Mouse (Mus musculus): ENCODE results near the gene Rinl.
A peak's percentile ranks its signal among the peaks of the same experiment; 100 is the strongest.

Gene Rinl

GRCm38 (mm10) chr7:28810107-28811066 is 21.6 kb downstream of the Rinl start:
- no peaks in the 10 kb centered on the region for H3K27me3 ChIP-seq (ENCODE audit: control insufficient read depth, insufficient read depth, low read length, poor library complexity, severe bottlenecking)
- peaks cover 16% of the 10 kb centered on the region for H3K36me3 ChIP-seq (ENCODE audit: control insufficient read depth, insufficient read depth, low read length, poor library complexity, severe bottlenecking)
- DNase-seq (ENCODE audit: low read depth, low spot score): peak; percentile 98

DNA sequence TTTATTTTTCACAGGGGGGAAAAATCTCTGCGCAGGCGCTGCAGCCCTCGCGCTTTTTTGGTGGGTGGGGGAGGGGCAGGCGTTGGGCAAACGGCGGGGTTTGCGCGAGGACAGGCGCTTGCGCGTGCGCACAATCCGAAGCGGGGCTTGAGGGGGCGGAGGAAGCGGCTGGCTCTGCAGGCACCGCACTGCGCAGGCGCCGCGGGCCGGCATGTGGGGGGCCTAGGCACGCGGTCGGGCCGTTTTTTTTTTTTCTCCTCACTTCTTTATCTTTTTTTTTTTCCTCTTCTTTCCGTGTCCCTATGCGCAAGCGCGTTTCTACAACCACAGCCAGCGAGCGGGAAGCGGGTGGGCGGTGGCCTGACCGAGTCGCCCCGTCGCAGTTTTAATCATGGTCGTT is 22.5 kb downstream of the Rinl start:
- DNase-seq (ENCODE audit: low read depth, low spot score): peak; percentile 97
- no peaks in the 10 kb centered on the region for H3K27me3 ChIP-seq (ENCODE audit: control insufficient read depth, insufficient read depth, low read length, poor library complexity, severe bottlenecking)
- peaks cover 16% of the 10 kb centered on the region for H3K36me3 ChIP-seq (ENCODE audit: control insufficient read depth, insufficient read depth, low read length, poor library complexity, severe bottlenecking)

- no peaks in the 10 kb centered on the region for H3K27me3 ChIP-seq (ENCODE audit: control insufficient read depth, insufficient read depth, low read length, poor library complexity, severe bottlenecking)
- DNase-seq (ENCODE audit: low read depth, low spot score): no peak
- peaks cover 19% of the 10 kb centered on the region for H3K36me3 ChIP-seq (ENCODE audit: control insufficient read depth, insufficient read depth, low read length, poor library complexity, severe bottlenecking)
These were observed 23.0 kb downstream of the Rinl start for GRCm38 (mm10) chr7:28811640-28812275.

GRCm38 (mm10) chr7:28812436-28812835 is 23.7 kb downstream of the Rinl start:
- Histone ChIP-seq H3K27me3 (ENCODE audit: control insufficient read depth, insufficient read depth, low read length, poor library complexity, severe bottlenecking) (no peaks in the 10 kb centered on the region), H3K36me3 (ENCODE audit: control insufficient read depth, insufficient read depth, low read length, poor library complexity, severe bottlenecking) (peaks cover 19% of the 10 kb centered on the region)
- no peak for DNase-seq (ENCODE audit: low read depth, low spot score)

- no peaks in the 10 kb centered on the region for H3K27me3 ChIP-seq (ENCODE audit: control insufficient read depth, insufficient read depth, low read length, poor library complexity, severe bottlenecking)
- H3K36me3 ChIP-seq (ENCODE audit: control insufficient read depth, insufficient read depth, low read length, poor library complexity, severe bottlenecking): peaks cover 20% of the 10 kb centered on the region
- no peak for DNase-seq (ENCODE audit: low read depth, low spot score)
These were observed 24.2 kb downstream of the Rinl start for GRCm38 (mm10) chr7:28812949-28813348.

DNA sequence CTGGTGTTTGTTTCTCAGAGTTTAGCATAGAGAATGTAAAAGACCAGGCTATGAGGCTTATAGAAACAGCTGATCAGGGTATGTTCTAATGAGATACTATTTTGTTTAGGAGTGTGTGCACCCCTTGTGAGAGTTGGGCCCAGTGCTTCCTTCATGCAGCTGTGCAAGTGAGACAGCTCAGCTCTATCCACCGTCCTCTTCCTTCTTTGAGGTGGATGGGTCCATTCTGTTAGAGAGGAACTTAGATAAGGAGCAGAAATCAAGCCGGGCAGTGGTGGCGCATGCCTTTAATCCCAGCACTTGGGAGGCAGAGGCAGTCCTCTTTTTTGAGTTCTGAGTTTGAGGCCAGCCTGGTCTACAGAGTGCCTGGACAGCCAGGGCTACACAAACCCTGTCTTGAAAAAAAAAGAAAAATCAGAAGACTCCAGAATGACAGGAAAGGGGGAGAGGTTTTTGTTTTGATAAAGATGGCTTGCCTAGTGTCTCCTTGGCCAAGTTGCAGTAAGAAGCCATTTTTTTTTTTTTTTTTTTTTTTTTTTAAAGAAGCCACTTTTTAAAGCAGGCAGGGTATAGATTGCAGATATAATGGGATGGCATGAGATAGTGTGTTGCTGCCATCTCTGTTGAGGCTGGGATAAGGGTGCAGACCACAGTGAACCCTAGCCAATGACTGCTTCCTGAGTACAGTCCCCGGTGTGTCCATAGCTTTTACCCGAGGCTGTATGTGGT is 25.7 kb downstream of the Rinl start:
- no peak for DNase-seq (ENCODE audit: low read depth, low spot score)
- H3K36me3 ChIP-seq (ENCODE audit: control insufficient read depth, insufficient read depth, low read length, poor library complexity, severe bottlenecking): peaks cover 21% of the 10 kb centered on the region

DNA sequence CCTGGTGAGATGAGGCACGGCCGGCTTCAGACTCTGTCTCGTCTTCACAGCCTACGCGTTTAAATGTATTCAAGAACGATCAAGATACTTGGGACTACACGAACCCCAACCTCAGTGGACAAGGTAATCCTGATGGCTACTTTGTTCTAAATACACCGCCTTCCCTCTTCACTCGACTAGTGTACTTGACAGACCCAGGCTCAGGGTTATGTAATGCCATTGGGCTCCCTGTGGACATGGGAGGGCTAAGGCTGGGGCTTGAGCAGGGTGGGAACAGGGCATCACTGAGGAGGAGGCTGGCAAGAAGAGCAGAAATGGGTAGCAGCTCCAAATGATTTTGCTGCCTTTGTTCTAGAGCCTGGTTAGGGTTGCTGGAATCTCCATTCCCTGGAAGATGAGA is 26.5 kb downstream of the Rinl start:
- no peak for DNase-seq (ENCODE audit: low read depth, low spot score)
- H3K27me3 ChIP-seq (ENCODE audit: control insufficient read depth, insufficient read depth, low read length, poor library complexity, severe bottlenecking): no peaks in the 10 kb centered on the region
- H3K36me3 ChIP-seq (ENCODE audit: control insufficient read depth, insufficient read depth, low read length, poor library complexity, severe bottlenecking): peaks cover 23% of the 10 kb centered on the region

More for the DNA sequence above, 25.7 kb downstream of the Rinl start:
- no peaks in the 10 kb centered on the region for H3K27me3 ChIP-seq (ENCODE audit: control insufficient read depth, insufficient read depth, low read length, poor library complexity, severe bottlenecking)

DNA sequence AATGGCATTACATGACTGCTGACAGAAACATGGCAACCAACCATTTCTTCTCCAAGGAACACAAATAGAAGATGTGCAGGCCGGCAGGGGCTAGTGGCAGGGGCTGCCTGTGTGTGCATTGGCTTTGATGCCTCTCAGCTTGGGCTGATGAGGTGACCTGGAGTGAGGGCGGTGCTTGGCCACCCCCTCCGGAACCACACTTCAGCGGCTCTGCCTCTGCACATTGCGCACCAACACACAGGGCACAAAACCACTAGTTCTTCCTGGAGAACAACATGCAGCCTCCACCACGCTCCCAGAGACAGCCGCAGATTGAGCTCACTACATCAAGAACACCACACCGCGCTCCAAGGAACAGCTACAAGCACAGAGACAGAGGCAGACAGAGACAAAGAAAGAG is 27.4 kb downstream of the Rinl start:
- Histone ChIP-seq H3K36me3 (ENCODE audit: control insufficient read depth, insufficient read depth, low read length, poor library complexity, severe bottlenecking) (peaks cover 28% of the 10 kb centered on the region), H3K27me3 (ENCODE audit: control insufficient read depth, insufficient read depth, low read length, poor library complexity, severe bottlenecking) (no peaks in the 10 kb centered on the region)
- peak; percentile 82 for DNase-seq (ENCODE audit: low read depth, low spot score)

DNA sequence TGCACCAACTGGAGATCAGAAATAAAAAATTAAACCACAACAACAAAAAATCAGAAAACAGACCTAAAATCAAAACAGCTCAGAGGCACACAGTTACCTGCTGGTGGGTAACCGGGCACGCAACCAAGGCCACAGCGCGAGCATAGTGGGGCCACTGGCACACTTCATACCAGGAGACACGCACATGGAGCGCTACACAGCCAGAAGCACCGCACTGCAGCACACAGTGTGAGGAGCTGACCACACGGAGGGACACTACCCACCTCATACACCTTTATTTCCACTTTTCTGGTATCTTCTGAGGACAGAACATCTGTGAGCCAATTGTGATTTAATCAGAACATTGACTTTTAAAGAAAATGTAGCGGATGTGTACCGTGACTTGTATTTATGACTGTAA is 28.2 kb downstream of the Rinl start:
- Histone ChIP-seq H3K36me3 (ENCODE audit: control insufficient read depth, insufficient read depth, low read length, poor library complexity, severe bottlenecking) (peaks cover 32% of the 10 kb centered on the region), H3K27me3 (ENCODE audit: control insufficient read depth, insufficient read depth, low read length, poor library complexity, severe bottlenecking) (no peaks in the 10 kb centered on the region)
- DNase-seq (ENCODE audit: low read depth, low spot score): no peak

GRCm38 (mm10) chr7:28817524-28817923 is 28.8 kb downstream of the Rinl start:
- no peak for DNase-seq (ENCODE audit: low read depth, low spot score)
- Histone ChIP-seq H3K27me3 (ENCODE audit: control insufficient read depth, insufficient read depth, low read length, poor library complexity, severe bottlenecking) (no peaks in the 10 kb centered on the region), H3K36me3 (ENCODE audit: control insufficient read depth, insufficient read depth, low read length, poor library complexity, severe bottlenecking) (peaks cover 32% of the 10 kb centered on the region)

DNA sequence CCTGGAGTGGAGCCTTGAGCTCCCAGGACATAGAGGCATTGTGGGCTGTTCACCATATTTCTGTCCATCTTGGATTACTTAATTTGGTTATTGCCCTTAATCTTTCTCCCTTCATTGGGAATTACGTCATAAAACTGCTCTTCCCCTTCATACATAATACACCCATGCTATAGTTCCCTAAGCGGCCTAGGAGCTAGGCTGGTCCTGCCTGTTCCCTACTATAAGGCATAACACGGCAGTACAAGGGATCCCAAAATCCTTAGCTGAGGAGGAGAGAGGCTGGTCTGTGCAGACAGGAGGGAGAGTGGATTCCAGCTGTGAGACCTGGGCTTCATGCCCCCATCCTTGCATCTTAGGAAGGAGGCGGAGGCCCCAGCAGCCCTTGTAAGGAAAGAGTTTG is 29.2 kb downstream of the Rinl start:
- H3K27me3 ChIP-seq (ENCODE audit: control insufficient read depth, insufficient read depth, low read length, poor library complexity, severe bottlenecking): no peaks in the 10 kb centered on the region
- H3K36me3 ChIP-seq (ENCODE audit: control insufficient read depth, insufficient read depth, low read length, poor library complexity, severe bottlenecking): peaks cover 32% of the 10 kb centered on the region
- DNase-seq (ENCODE audit: low read depth, low spot score): no peak

DNA sequence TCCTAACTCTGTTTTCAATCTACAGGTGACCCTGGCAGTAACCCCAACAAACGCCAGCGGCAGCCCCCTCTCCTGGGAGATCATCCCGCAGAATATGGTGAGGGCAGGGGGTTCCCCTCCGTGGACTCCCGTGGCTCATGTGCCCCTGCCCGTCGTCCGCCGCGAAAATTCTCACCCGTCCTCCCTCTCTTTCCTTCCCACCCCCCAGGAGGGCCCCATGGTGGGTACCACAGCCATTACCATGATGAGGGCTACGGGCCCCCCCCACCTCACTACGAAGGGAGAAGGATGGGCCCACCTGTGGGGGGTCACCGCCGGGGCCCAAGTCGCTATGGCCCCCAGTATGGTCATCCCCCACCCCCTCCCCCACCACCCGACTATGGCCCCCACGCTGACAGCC is 29.7 kb downstream of the Rinl start:
- DNase-seq (ENCODE audit: low read depth, low spot score): no peak
- Histone ChIP-seq H3K36me3 (ENCODE audit: control insufficient read depth, insufficient read depth, low read length, poor library complexity, severe bottlenecking) (peaks cover 29% of the 10 kb centered on the region), H3K27me3 (ENCODE audit: control insufficient read depth, insufficient read depth, low read length, poor library complexity, severe bottlenecking) (no peaks in the 10 kb centered on the region)

- DNase-seq (ENCODE audit: low read depth, low spot score): no peak
- H3K27me3 ChIP-seq (ENCODE audit: control insufficient read depth, insufficient read depth, low read length, poor library complexity, severe bottlenecking): no peaks in the 10 kb centered on the region
- peaks cover 25% of the 10 kb centered on the region for H3K36me3 ChIP-seq (ENCODE audit: control insufficient read depth, insufficient read depth, low read length, poor library complexity, severe bottlenecking)
These were observed 30.2 kb downstream of the Rinl start for GRCm38 (mm10) chr7:28818861-28819452.

- no peaks in the 10 kb centered on the region for H3K27me3 ChIP-seq (ENCODE audit: control insufficient read depth, insufficient read depth, low read length, poor library complexity, severe bottlenecking)
- DNase-seq (ENCODE audit: low read depth, low spot score): no peak
These were observed 30.8 kb downstream of the Rinl start for GRCm38 (mm10) chr7:28819571-28819970.

More at GRCm38 (mm10) chr7:28819571-28819970, 30.8 kb downstream of the Rinl start:
- H3K36me3 ChIP-seq (ENCODE audit: control insufficient read depth, insufficient read depth, low read length, poor library complexity, severe bottlenecking): peaks cover 21% of the 10 kb centered on the region
